Mouse (Mus musculus): Measurements from ENCODE around the gene Eif2b4.
A peak's percentile ranks its signal among the peaks of the same experiment; 100 is the strongest.

The Eif2b4 gene

GRCm38 (mm10) chr5:31164878-31165277, 28.4 kb downstream of the Eif2b4 start:
- DNase-seq (ENCODE audit: extremely low read depth, insufficient read length, low spot score), result no peak

GRCm38 (mm10) chr5:31162462-31162861, 30.8 kb downstream of the Eif2b4 start:
- DNase-seq (ENCODE audit: extremely low read depth, insufficient read length, low spot score), result no peak

GRCm38 (mm10) chr5:31154152-31154553, 39.1 kb downstream of the Eif2b4 start, which contains the start of gene Mpv17:
Mpv17 (minus strand) TSS chr5:31154251.
- DNase-seq (ENCODE audit: extremely low read depth, insufficient read length, low spot score), result peak; percentile 78

- DNase-seq (ENCODE audit: extremely low read depth, insufficient read length, low spot score), result no peak
Measured at GRCm38 (mm10) chr5:31153516-31154151, 39.6 kb downstream of the Eif2b4 start.

GRCm38 (mm10) chr5:31151746-31152145, 41.5 kb downstream of the Eif2b4 start:
- peak; percentile 69 for DNase-seq (ENCODE audit: extremely low read depth, insufficient read length, low spot score)

GRCm38 (mm10) chr5:31149781-31150180, 43.4 kb downstream of the Eif2b4 start:
- peak; percentile 49 for DNase-seq (ENCODE audit: extremely low read depth, insufficient read length, low spot score)

- DNase-seq (ENCODE audit: extremely low read depth, insufficient read length, low spot score), result no peak
Measured at GRCm38 (mm10) chr5:31138968-31139425, 54.2 kb downstream of the Eif2b4 start.

GRCm38 (mm10) chr5:31138241-31138967, 54.8 kb downstream of the Eif2b4 start, which contains the start of gene Ucn:
Ucn (minus strand) TSS chr5:31138829.
- DNase-seq (ENCODE audit: extremely low read depth, insufficient read length, low spot score), result no peak

- no peak for DNase-seq (ENCODE audit: extremely low read depth, insufficient read length, low spot score)
Measured at GRCm38 (mm10) chr5:31137658-31138057, 55.6 kb downstream of the Eif2b4 start.
